Mouse (Mus musculus): Measurements from ENCODE around the gene Mesp1. TPM values are rescaled to one million over a fixed set of nuclear protein-coding genes. Genes with fewer than 3 reads are reported as not detected.

Mesp1 gene
- total and polyA plus RNA-seq, 3 experiments, result not detected

DNA sequence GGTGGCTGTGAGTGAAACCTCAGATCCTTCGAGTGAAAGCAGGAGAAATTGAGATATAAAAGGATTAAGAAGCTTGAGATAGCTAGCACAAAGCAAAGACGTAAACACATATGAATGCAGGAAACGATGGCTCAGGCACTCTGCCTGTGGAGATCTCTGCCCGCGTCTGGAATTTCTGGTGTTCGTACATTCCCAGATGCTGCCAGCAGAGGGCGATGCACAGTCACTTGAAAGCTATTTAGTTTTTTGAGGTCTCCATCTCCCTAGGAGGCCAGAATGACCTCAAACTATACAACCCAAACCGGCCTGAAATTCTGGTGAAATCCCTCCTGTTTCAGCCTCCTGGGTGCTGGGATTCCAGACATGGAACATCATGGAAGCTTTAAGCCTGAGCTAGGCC, 5.5 kb upstream of the Mesp1 start:
- Histone ChIP-seq H3K27me3 (ENCODE audit: control insufficient read depth in 1 of 2, insufficient read depth in 2 of 2, low read length in 2 of 2) (no peaks in the 10 kb centered on the region), H3K79me2 (ENCODE audit: control insufficient read depth, insufficient read depth, low read length, poor library complexity) (no peaks in the 10 kb centered on the region), H3K9ac (ENCODE audit: control insufficient read depth, low read depth, low read length, poor library complexity, severe bottlenecking) (no peak overlapping the region), H3K36me3 (ENCODE audit: control insufficient read depth in 1 of 2, insufficient read depth in 2 of 2, low read length in 2 of 2) (no peaks in the 10 kb centered on the region), H3K4me1 (ENCODE audit: control insufficient read depth in 1 of 2, insufficient read depth in 2 of 2, low read length in 2 of 2) (no peaks in the 10 kb centered on the region), H3K4me3 (ENCODE audit: control insufficient read depth in 1 of 2, insufficient read depth in 1 of 2, low read depth in 2 of 2, low read length in 2 of 2) (no peak overlapping the region), H3K27ac (ENCODE audit: control insufficient read depth, low read depth, low read length) (no peak overlapping the region), H3K9me3 (replicated peaks; ENCODE audit: insufficient read depth, low read length) (no peaks in the 10 kb centered on the region)
- peak; percentile 74 for DNase-seq (ENCODE audit: low read depth, low spot score)
- TF ChIP-seq USF1 (IDR thresholded peaks at IDR 0.05; ENCODE audit: low read depth, low read length) (no peak), NELFE (IDR thresholded peaks at IDR 0.05; ENCODE audit: low read depth, low read length) (no peak), CTCF (IDR thresholded peaks at IDR 0.05 in 2 of 3, conservative IDR thresholded peaks at IDR 0.05 in 1 of 3; ENCODE audit: control insufficient read depth in 1 of 3, insufficient read depth in 1 of 3, low read depth in 2 of 3, low read length in 3 of 3, poor library complexity in 1 of 3, severe bottlenecking in 1 of 3) (peak; percentile 79 to 98 (median 85)), TBP (IDR thresholded peaks at IDR 0.05; ENCODE audit: low read depth, low read length) (0 out of 2 replicates have a peak, but pooled peaks have one; percentile 11), RAD21 (IDR thresholded peaks at IDR 0.05; ENCODE audit: low read depth, low read length) (peak; percentile 95), ZC3H11A (IDR thresholded peaks at IDR 0.05; ENCODE audit: low read depth, low read length) (peak; percentile 97), MAFK (IDR thresholded peaks at IDR 0.05; ENCODE audit: borderline replicate concordance, low read depth, low read length) (no peak), SMC3 (IDR thresholded peaks at IDR 0.05; ENCODE audit: low read depth, low read length) (peak; percentile 99), MAZ (IDR thresholded peaks at IDR 0.05; ENCODE audit: low read depth, low read length) (no peak), TCF12 (IDR thresholded peaks at IDR 0.05; ENCODE audit: low read depth, low read length) (no peak)

DNA sequence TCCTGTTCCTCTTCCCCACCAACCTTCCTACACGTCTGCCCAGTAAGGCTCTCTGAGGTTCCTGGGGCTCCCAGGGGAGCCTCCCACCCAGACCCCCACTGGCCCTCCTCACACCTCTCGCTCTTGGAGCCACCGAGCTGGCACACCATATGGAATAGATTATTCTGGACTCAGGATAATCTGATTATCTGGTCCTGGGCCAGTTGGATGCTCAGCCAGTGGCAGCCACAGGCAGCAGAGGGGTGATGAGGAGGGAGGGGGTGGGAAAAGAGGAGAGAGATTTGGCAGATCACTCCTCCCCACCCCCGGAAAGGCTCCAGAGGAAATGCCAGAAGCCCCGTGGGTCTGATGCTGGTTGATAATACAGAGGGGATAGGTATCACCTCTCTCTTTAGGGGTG, 5.0 kb upstream of the Mesp1 start:
- Histone ChIP-seq H3K9ac (ENCODE audit: control insufficient read depth, low read depth, low read length, poor library complexity, severe bottlenecking) (no peak overlapping the region), H3K36me3 (ENCODE audit: control insufficient read depth in 1 of 2, insufficient read depth in 2 of 2, low read length in 2 of 2) (no peaks in the 10 kb centered on the region), H3K4me3 (ENCODE audit: control insufficient read depth in 1 of 2, insufficient read depth in 1 of 2, low read depth in 2 of 2, low read length in 2 of 2) (no peak overlapping the region), H3K27me3 (ENCODE audit: control insufficient read depth in 1 of 2, insufficient read depth in 2 of 2, low read length in 2 of 2) (no peaks in the 10 kb centered on the region), H3K9me3 (replicated peaks; ENCODE audit: insufficient read depth, low read length) (no peaks in the 10 kb centered on the region), H3K79me2 (ENCODE audit: control insufficient read depth, insufficient read depth, low read length, poor library complexity) (no peaks in the 10 kb centered on the region), H3K27ac (ENCODE audit: control insufficient read depth, low read depth, low read length) (no peak overlapping the region), H3K4me1 (ENCODE audit: control insufficient read depth in 1 of 2, insufficient read depth in 2 of 2, low read length in 2 of 2) (no peaks in the 10 kb centered on the region)
- TF ChIP-seq MEF2A (IDR thresholded peaks at IDR 0.05; ENCODE audit: extremely low read depth, insufficient replicate concordance, low read depth, low read length, poor library complexity, severe bottlenecking), result no peak
- no peak for TF ChIP-seq MAX (IDR thresholded peaks at IDR 0.05; ENCODE audit: low read length)
- TF ChIP-seq JUND (IDR thresholded peaks at IDR 0.05; ENCODE audit: low read depth, low read length), result no peak
- TF ChIP-seq NRF1 (IDR thresholded peaks at IDR 0.05; ENCODE audit: insufficient read depth, low read depth, low read length, poor library complexity, severe bottlenecking), result no peak
- no peak for DNase-seq (ENCODE audit: low read depth, low spot score)
